Mouse (Mus musculus): ENCODE data around the gene Nusap1. TPM values are rescaled to one million over a fixed set of nuclear protein-coding genes. Genes with fewer than 3 reads are reported as not detected.

Nusap1 gene
- polyA plus RNA-seq, 2 experiments, result 45.1 to 88.3 TPM

DNA sequence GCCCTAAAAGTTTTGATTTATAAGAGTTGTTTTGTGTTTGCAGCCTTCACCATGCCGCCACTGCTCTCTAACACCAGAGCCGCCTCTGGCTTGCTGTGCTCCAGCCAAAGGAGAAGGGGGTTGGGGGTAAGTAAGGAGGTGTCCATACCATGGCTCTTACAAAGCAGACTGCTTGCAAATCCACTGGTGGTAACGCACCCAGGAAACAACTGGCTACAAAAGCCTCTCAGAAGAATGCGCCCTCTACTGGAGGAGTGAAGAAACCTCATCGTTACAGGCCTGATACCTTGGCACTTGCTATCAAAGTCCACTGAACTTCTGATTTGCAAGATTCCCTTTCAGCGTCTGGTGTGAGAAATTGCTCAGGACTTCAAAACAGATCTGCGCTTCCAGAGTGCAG lies 50.9 kb downstream of the Nusap1 start:
- DNase-seq (ENCODE audit: low read depth in 3 of 3, low spot score in 3 of 3) (peak in 1 of 3 experiments; percentile 42), ATAC-seq (ENCODE audit: insufficient read depth) (no peak)
- Histone ChIP-seq H3K36me3 (replicated peaks; ENCODE audit: control insufficient read depth, insufficient read depth, low read depth) (no peaks in the 10 kb centered on the region), H3K4me2 (ENCODE audit: low read depth) (no peak overlapping the region), H3K27ac (no peak overlapping the region), H3K4me1 (replicated peaks; ENCODE audit: control insufficient read depth in 2 of 2, insufficient read depth in 2 of 2, low read length in 1 of 2) (peaks cover 0 to 6% of the 10 kb centered on the region in 2 experiments; a peak in 3 of 4 replicates), H3K9ac (replicated peaks) (no peak overlapping the region), H3K9me3 (ENCODE audit: control insufficient read depth, low read length) (no peaks in the 10 kb centered on the region), H3K4me3 (ENCODE audit: insufficient read depth in 1 of 2, low read depth in 2 of 2, low read length in 2 of 2) (no peak overlapping the region), H3K27me3 (ENCODE audit: control insufficient read depth, insufficient read depth, low read length) (no peaks in the 10 kb centered on the region; the same call in 1 of the 2 replicates)
- WGBS (ENCODE audit: insufficient replicate concordance), result 25% methylated on average over 7 of the region's 7 CpGs
- TF ChIP-seq CTCF (IDR thresholded peaks at IDR 0.05; ENCODE audit: low read depth) (peak; percentile 86), EP300 (IDR thresholded peaks at IDR 0.05; ENCODE audit: low read depth) (no peak)

- Histone ChIP-seq H3K27me3 (ENCODE audit: control insufficient read depth, insufficient read depth, low read length) (no peaks in the 10 kb centered on the region; the same call in 1 of the 2 replicates), H3K36me3 (replicated peaks; ENCODE audit: control insufficient read depth, insufficient read depth, low read depth) (no peaks in the 10 kb centered on the region), H3K9ac (replicated peaks) (peak within 1 kb of the TSS; percentile 96), H3K4me3 (ENCODE audit: insufficient read depth in 1 of 2, low read depth in 2 of 2, low read length in 2 of 2) (peak within 1 kb of the TSS; percentile 98 to 99), H3K27ac (peak within 1 kb of the TSS; percentile 81), H3K9me3 (ENCODE audit: control insufficient read depth, low read length) (no peaks in the 10 kb centered on the region), H3K4me2 (ENCODE audit: low read depth) (peak within 1 kb of the TSS; percentile 92), H3K4me1 (replicated peaks; ENCODE audit: control insufficient read depth in 2 of 2, insufficient read depth in 2 of 2, low read length in 1 of 2) (peaks cover 3 to 7% of the 10 kb centered on the region in 2 experiments; a peak in 3 of 4 replicates)
- WGBS (ENCODE audit: insufficient replicate concordance), result under 1% methylated on average over 53 of the region's 58 CpGs
- ATAC-seq (ENCODE audit: insufficient read depth) (peak; percentile 91), DNase-seq (ENCODE audit: low read depth in 3 of 3, low spot score in 3 of 3) (peak; percentile 72 to 75 (median 75))
- no peak for TF ChIP-seq EP300 (IDR thresholded peaks at IDR 0.05; ENCODE audit: low read depth)
- TF ChIP-seq CTCF (IDR thresholded peaks at IDR 0.05; ENCODE audit: low read depth), result no peak
Observed at GRCm38 (mm10) chr2:119674525-119675214, 56.6 kb downstream of the Nusap1 start, which contains the start of gene Rtf1. Gene Rtf1 (plus strand): TSS chr2:119675068.

DNA sequence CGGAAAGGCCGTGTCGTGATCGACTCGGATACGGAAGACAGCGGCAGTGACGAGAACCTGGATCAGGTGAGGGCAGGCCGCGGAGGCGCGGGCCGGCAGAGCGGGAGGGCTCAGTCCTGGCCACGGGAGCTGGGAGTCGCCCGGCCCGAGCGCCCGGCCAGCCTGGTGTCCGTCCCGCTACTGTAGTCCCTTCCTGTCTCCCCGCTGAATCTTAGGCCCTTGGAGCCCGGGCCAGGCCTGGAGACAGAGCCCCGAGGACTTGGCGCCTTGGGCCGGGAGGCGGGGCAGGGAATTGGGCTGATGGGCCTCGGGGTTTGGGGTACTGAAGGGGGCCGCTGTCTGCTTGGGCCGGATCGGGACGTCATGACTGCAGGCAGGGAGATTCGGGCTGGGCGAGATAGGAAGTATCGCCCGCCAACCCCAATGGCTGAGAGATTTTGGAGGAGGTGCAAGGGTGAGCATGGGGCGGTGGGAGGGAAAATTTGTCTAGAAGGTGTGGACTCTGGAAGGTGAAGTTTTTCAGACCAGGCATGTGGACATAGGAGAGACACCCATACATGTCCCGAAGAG lies 57.2 kb downstream of the Nusap1 start:
- peak overlapping the region; percentile 92 for H3K4me2 ChIP-seq (ENCODE audit: low read depth)
- H3K9me3 ChIP-seq (ENCODE audit: control insufficient read depth, low read length), result no peaks in the 10 kb centered on the region
- peaks cover 3 to 7% of the 10 kb centered on the region in 2 experiments; a peak in 3 of 4 replicates for H3K4me1 ChIP-seq (replicated peaks; ENCODE audit: control insufficient read depth in 2 of 2, insufficient read depth in 2 of 2, low read length in 1 of 2)
- H3K27me3 ChIP-seq (ENCODE audit: control insufficient read depth, insufficient read depth, low read length), result no peaks in the 10 kb centered on the region; the same call in 1 of the 2 replicates
- TF ChIP-seq EP300 (IDR thresholded peaks at IDR 0.05; ENCODE audit: low read depth), result no peak
- TF ChIP-seq CTCF (IDR thresholded peaks at IDR 0.05; ENCODE audit: low read depth), result no peak
- H3K4me3 ChIP-seq (ENCODE audit: insufficient read depth in 1 of 2, low read depth in 2 of 2, low read length in 2 of 2), result peak overlapping the region; percentile 93 to 99
- peak overlapping the region; percentile 76 for H3K27ac ChIP-seq
- ATAC-seq (ENCODE audit: insufficient read depth) (peak; percentile 79), DNase-seq (ENCODE audit: low read depth in 3 of 3, low spot score in 3 of 3) (peak; percentile 40 to 41 (median 41))
- under 1% methylated on average over 38 of the region's 39 CpGs for WGBS (ENCODE audit: insufficient replicate concordance)
- H3K9ac ChIP-seq (replicated peaks), result peak overlapping the region; percentile 96
- H3K36me3 ChIP-seq (replicated peaks; ENCODE audit: control insufficient read depth, insufficient read depth, low read depth), result no peaks in the 10 kb centered on the region

- Histone ChIP-seq H3K9me3 (ENCODE audit: control insufficient read depth, low read length) (no peaks in the 10 kb centered on the region), H3K27me3 (ENCODE audit: control insufficient read depth, insufficient read depth, low read length) (no peaks in the 10 kb centered on the region; the same call in 1 of the 2 replicates), H3K4me1 (replicated peaks; ENCODE audit: control insufficient read depth in 2 of 2, insufficient read depth in 2 of 2, low read length in 1 of 2) (peaks cover 3 to 7% of the 10 kb centered on the region in 2 experiments; a peak in 3 of 4 replicates), H3K4me2 (ENCODE audit: low read depth) (peak overlapping the region; percentile 92), H3K9ac (replicated peaks) (peak overlapping the region; percentile 96), H3K4me3 (ENCODE audit: insufficient read depth in 1 of 2, low read depth in 2 of 2, low read length in 2 of 2) (peak overlapping the region; percentile 93 to 99), H3K27ac (peak overlapping the region; percentile 30), H3K36me3 (replicated peaks; ENCODE audit: control insufficient read depth, insufficient read depth, low read depth) (no peaks in the 10 kb centered on the region)
- 2% methylated on average over 5 of the region's 5 CpGs for WGBS (ENCODE audit: insufficient replicate concordance)
- DNase-seq (ENCODE audit: low read depth in 3 of 3, low spot score in 3 of 3) (no peak), ATAC-seq (ENCODE audit: insufficient read depth) (no peak)
- TF ChIP-seq CTCF (IDR thresholded peaks at IDR 0.05; ENCODE audit: low read depth) (no peak), EP300 (IDR thresholded peaks at IDR 0.05; ENCODE audit: low read depth) (no peak)
Observed at GRCm38 (mm10) chr2:119675831-119676230, 57.7 kb downstream of the Nusap1 start.

DNA sequence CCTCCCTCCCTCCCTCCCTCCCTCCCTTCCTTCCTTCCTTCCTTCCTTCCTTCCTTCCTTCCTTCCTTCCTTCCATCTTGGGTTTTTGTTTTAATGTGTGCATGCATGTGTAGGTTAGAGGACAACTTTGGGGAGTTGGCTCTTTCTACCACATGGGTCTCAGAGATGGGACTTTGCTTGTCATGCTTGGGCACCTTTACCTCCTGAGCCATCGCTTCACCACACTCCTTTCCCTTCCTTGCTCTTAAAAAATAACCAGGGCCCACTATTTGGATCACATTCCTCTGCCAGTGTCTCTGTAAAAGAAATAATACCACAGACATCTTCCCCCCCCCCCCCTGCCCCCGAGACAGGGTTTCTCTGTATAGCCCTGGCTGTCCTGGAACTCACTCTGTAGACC lies 65.6 kb downstream of the Nusap1 start:
- Histone ChIP-seq H3K9me3 (ENCODE audit: control insufficient read depth, low read length) (no peaks in the 10 kb centered on the region), H3K36me3 (replicated peaks; ENCODE audit: control insufficient read depth, insufficient read depth, low read depth) (peaks cover 3% of the 10 kb centered on the region; the same call in 1 of the 2 replicates), H3K27ac (no peak overlapping the region), H3K27me3 (ENCODE audit: control insufficient read depth, insufficient read depth, low read length) (no peaks in the 10 kb centered on the region), H3K4me3 (ENCODE audit: insufficient read depth in 1 of 2, low read depth in 2 of 2, low read length in 2 of 2) (no peak overlapping the region), H3K4me2 (ENCODE audit: low read depth) (no peak overlapping the region), H3K4me1 (replicated peaks; ENCODE audit: control insufficient read depth in 2 of 2, insufficient read depth in 2 of 2, low read length in 1 of 2) (no peaks in the 10 kb centered on the region), H3K9ac (replicated peaks) (no peak overlapping the region)
- WGBS (ENCODE audit: insufficient replicate concordance), result 77% methylated on average over 2 of the region's 2 CpGs
- TF ChIP-seq CTCF (IDR thresholded peaks at IDR 0.05; ENCODE audit: low read depth), result no peak
- no peak for TF ChIP-seq EP300 (IDR thresholded peaks at IDR 0.05; ENCODE audit: low read depth)
- ATAC-seq (ENCODE audit: insufficient read depth) (no peak), DNase-seq (ENCODE audit: low read depth in 3 of 3, low spot score in 3 of 3) (no peak)
